ENCODE assay signal across 9 mouse cellular contexts in genomic region chr8:73352301-73353107, GRCm38 (mm10). TPM values are rescaled to one million over a fixed set of nuclear protein-coding genes. Genes with fewer than 3 reads are reported as not detected.
DNase-seq lines count a peak whose midpoint lies in the region; ATAC-seq and TF ChIP-seq lines count a peak whose summit lies in the region.
"Had no signal": no experiment of that assay in that cellular context is flagged by ENCODE, and none has a peak within 500 bp of the region (broad histone marks: within the 10 kb centered on the region; RNA-seq: fewer than 3 reads in every experiment).

No protein-coding gene starts in this region.

- peak overlapping the region; percentile 95 for H3K4me2 ChIP-seq in liver, embryonic 12.5 days

- H3K36me3 ChIP-seq in liver, embryonic 12.5 days: no peaks in the 10 kb centered on the region
- H3K36me3 ChIP-seq in thymus, adult 2 months (ENCODE audit: control insufficient read depth, insufficient read depth, low read length): no peaks in the 10 kb centered on the region

- no peaks in the 10 kb centered on the region for H3K9me3 ChIP-seq in liver, embryonic 12.5 days (replicated peaks)

- peaks cover 24% of the 10 kb centered on the region for H3K4me1 ChIP-seq in liver, embryonic 12.5 days
- peaks cover 16% of the 10 kb centered on the region for H3K4me1 ChIP-seq in thymus, adult 2 months (replicated peaks; ENCODE audit: control insufficient read depth, insufficient read depth, low read length)

- peaks cover 48% of the 10 kb centered on the region for H3K27me3 ChIP-seq in liver, embryonic 12.5 days (replicated peaks)
- peaks cover 3% of the 10 kb centered on the region; the same call in 1 of the 2 replicates for H3K27me3 ChIP-seq in thymus, adult 2 months (ENCODE audit: control insufficient read depth, insufficient read depth, low read length)

- H3K4me3 ChIP-seq in liver, embryonic 12.5 days: peak overlapping the region; percentile 67
- H3K4me3 ChIP-seq in thymus, adult 2 months (ENCODE audit: control insufficient read depth, insufficient read depth, low read length): peak overlapping the region; percentile 62

- TF ChIP-seq POLR2A in thymus, adult 2 months (IDR thresholded peaks at IDR 0.05; ENCODE audit: control insufficient read depth, extremely low read depth, insufficient read depth, low read length, poor library complexity): no peak

- peak; percentile 15 for ATAC-seq in granulocyte monocyte progenitor cell, adult 5-6 weeks (replicated peaks; ENCODE audit: poor library complexity, severe bottlenecking)
- ATAC-seq in liver, embryonic 12.5 days: peak; percentile 0; the same call in 1 of the 2 replicates

- TF ChIP-seq CTCF in thymus, adult 2 months (IDR thresholded peaks at IDR 0.05; ENCODE audit: borderline replicate concordance, control insufficient read depth, extremely low read depth, insufficient read depth, low read length, poor library complexity): no peak

- H3K27ac ChIP-seq in liver, embryonic 12.5 days: peak overlapping the region; percentile 69
- no peak overlapping the region for H3K27ac ChIP-seq in thymus, adult 2 months (ENCODE audit: control insufficient read depth, insufficient read depth, low read length)

- DNase-seq in layer of hippocampus, postnatal 10 days (ENCODE audit: low spot score in 2 of 2): peak; percentile 52 to 64
- DNase-seq in layer of hippocampus, adult 18-20 months (ENCODE audit: low spot score in 2 of 2): no peak
- peak; percentile 60 for DNase-seq in embryo, embryonic 10.5 days (ENCODE audit: low spot score)
- DNase-seq in kidney, adult 11 months: peak; percentile 31
- peak; percentile 19 for DNase-seq in naive thymus-derived CD4-positive, alpha-beta T cell, adult 2 months (ENCODE audit: low read depth)
- DNase-seq in thymus, adult 2 months: peak; percentile 24

- peak overlapping the region; percentile 68 for H3K9ac ChIP-seq in liver, embryonic 12.5 days

- WGBS in liver, embryonic 12.5 days (ENCODE audit: insufficient replicate concordance): 3% methylated on average over 48 of the region's 56 CpGs
- WGBS in thymus, adult 2 months: 4% methylated on average over 53 of the region's 56 CpGs

RNA-seq across cellular contexts. Expression of gene Large1, which starts 0.8 kb away (rescaled TPM):
- total RNA-seq in layer of hippocampus, postnatal 10 days (2021): 100 to 1,000 TPM; 138 to 149 TPM
- 100 to 1,000 TPM; 139 to 140 TPM for total RNA-seq in layer of hippocampus, adult 18-20 months (2021)
- 1.9 and 3.6 TPM in 2 replicates for total RNA-seq in granulocyte monocyte progenitor cell, adult 5-6 weeks (2014; fragmentation: Nextera tagmentation)
- total RNA-seq in granulocyte monocyte progenitor cell, adult 5-6 weeks (2017): 1.4 and 2.8 TPM in 2 replicates
- 2.1 and 2.5 TPM in 2 replicates for polyA plus RNA-seq in liver, embryonic 12.5 days (2016; fragmentation: Nextera tagmentation; extraction: Ambion mirVana)
- 3.5 and 4.4 TPM in 2 replicates for polyA plus RNA-seq in thymus, adult 2 months (2012; rRNA removed)
- total RNA-seq: MEL had no signal

Comparison
In these comparisons a context has a peak if more than half of its experiments do, and no peak if none do; other contexts are left out.
1. DNase-seq: peak in layer of hippocampus, postnatal 10 days (2 of 2), embryo, embryonic 10.5 days (single experiment), kidney, adult 11 months (single experiment), naive thymus-derived CD4-positive, alpha-beta T cell, adult 2 months (single experiment) and thymus, adult 2 months (single experiment); none in layer of hippocampus, adult 18-20 months (0 of 2).
2. RNA of gene Large1, which starts 0.8 kb away (total RNA-seq): 138 to 149 TPM in layer of hippocampus, postnatal 10 days and 139 to 140 TPM in layer of hippocampus, adult 18-20 months; 1.4 to 3.6 TPM in granulocyte monocyte progenitor cell, adult 5-6 weeks; every median in the first group is over 10 times any median in the second.